11 mouse cellular contexts compared by ENCODE assay signal in the genomic region with DNA sequence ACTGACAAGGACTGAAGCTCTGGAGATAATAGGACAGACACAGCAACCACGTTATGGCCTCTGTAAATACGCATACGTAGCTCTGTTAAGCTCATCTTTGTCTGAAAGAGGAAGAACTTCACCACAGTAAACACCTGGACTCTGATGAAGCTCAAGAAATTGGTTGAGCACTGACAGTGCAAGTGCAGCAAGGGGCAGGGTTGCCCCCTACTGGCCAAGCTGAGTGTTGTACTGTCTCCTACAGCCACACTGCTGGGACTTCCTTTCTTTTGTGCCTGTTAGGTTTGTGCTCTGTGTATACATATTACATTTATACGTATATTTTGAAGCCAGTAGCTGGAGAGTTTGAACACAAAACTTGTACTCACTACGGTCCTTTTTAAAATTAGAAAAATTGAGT. TPM values are rescaled to one million over a fixed set of nuclear protein-coding genes. Genes with fewer than 3 reads are reported as not detected.
A peak's percentile ranks its signal among the peaks of the same experiment; 100 is the strongest.
DNase-seq lines count a peak whose midpoint lies in the region; ATAC-seq and TF ChIP-seq lines count a peak whose summit lies in the region.
"Had no signal": no experiment of that assay in that cellular context is flagged by ENCODE, and none has a peak within 500 bp of the region (broad histone marks: within the 10 kb centered on the region; RNA-seq: fewer than 3 reads in every experiment).

No protein-coding gene starts in this region.

- TF ChIP-seq CTCF in CH12.LX (conservative IDR thresholded peaks at IDR 0.05 in 1 of 2, IDR thresholded peaks at IDR 0.05 in 1 of 2; ENCODE audit: low read depth in 2 of 2, low read length in 2 of 2): peak; percentile 86 to 87

- no peaks in the 10 kb centered on the region for H3K79me2 ChIP-seq in CH12.LX (replicated peaks; ENCODE audit: control insufficient read depth, extremely low read depth, insufficient read depth, poor library complexity, severe bottlenecking)

- ATAC-seq in neural tube, embryonic 11.5 days (ENCODE audit: insufficient read depth, low FRiP score, low TSS enrichment): no peak

- peak; percentile 11 to 37 for DNase-seq in adrenal gland, adult 18-20 months (ENCODE audit: low spot score in 2 of 2)
- no peak for DNase-seq in adrenal gland, postnatal 4 days (ENCODE audit: low spot score in 2 of 2)
- DNase-seq in layer of hippocampus, adult 11-12 months (ENCODE audit: low spot score): peak; percentile 15
- no peak for DNase-seq in layer of hippocampus, adult 9-10 months (ENCODE audit: low spot score)
- peak; percentile 68 for DNase-seq in CH12.LX (ENCODE audit: extremely low read depth)
- DNase-seq in embryo, embryonic 11 days: peak; percentile 35
- DNase-seq in neural tube, embryonic 11.5 days (ENCODE audit: low spot score): peak; percentile 11
- DNase-seq in T-cell, adult 2 months (ENCODE audit: low spot score): no peak

- no peaks in the 10 kb centered on the region for H3K9me3 ChIP-seq in CH12.LX (replicated peaks; ENCODE audit: low read length)
- H3K9me3 ChIP-seq in neural tube, embryonic 11.5 days (ENCODE audit: control insufficient read depth, low read length): no peaks in the 10 kb centered on the region
- H3K9me3 ChIP-seq: heart, embryonic 13.5 days; lung, embryonic 15.5 days had no signal

- TF ChIP-seq POLR2A in CH12.LX (IDR thresholded peaks at IDR 0.05; ENCODE audit: low read depth, low read length): no peak

- no peak for TF ChIP-seq EP300 in CH12.LX (IDR thresholded peaks at IDR 0.05; ENCODE audit: low read length)

- H3K4me2 ChIP-seq in CH12.LX (ENCODE audit: insufficient read depth, low read depth, poor library complexity, severe bottlenecking): no peak overlapping the region
- no peak overlapping the region for H3K4me2 ChIP-seq in neural tube, embryonic 11.5 days (ENCODE audit: low read depth)
- H3K4me2 ChIP-seq: heart, embryonic 13.5 days; lung, embryonic 15.5 days had no signal

- peaks cover 3% of the 10 kb centered on the region for H3K27me3 ChIP-seq in CH12.LX (replicated peaks)
- no peaks in the 10 kb centered on the region for H3K27me3 ChIP-seq in neural tube, embryonic 11.5 days (ENCODE audit: control insufficient read depth, insufficient read depth, low read length)
- H3K27me3 ChIP-seq: heart, embryonic 13.5 days; lung, embryonic 15.5 days had no signal

- H3K4me3 ChIP-seq in CH12.LX (replicated peaks in 1 of 3; ENCODE audit: low read depth in 2 of 3, low read length in 2 of 3, poor library complexity in 1 of 3): no peak overlapping the region
- no peak overlapping the region for H3K4me3 ChIP-seq in neural tube, embryonic 11.5 days (ENCODE audit: low read depth, low read length)
- H3K4me3 ChIP-seq: heart, embryonic 13.5 days; lung, embryonic 15.5 days had no signal

- H3K36me3 ChIP-seq in CH12.LX (replicated peaks in 1 of 2; ENCODE audit: control insufficient read depth in 1 of 2, insufficient read depth in 1 of 2, low read length in 1 of 2): no peaks in the 10 kb centered on the region
- no peaks in the 10 kb centered on the region for H3K36me3 ChIP-seq in neural tube, embryonic 11.5 days (ENCODE audit: control insufficient read depth, insufficient read depth, low read length)
- H3K36me3 ChIP-seq: heart, embryonic 13.5 days; lung, embryonic 15.5 days had no signal

- in situ Hi-C loops in CH12.LX (cut with MboI; ENCODE audit: low pct_ligation_motif_present, low pct_unique_long_range_greater_than_20kb, low sequenced_read_pairs): no loop called here

- peak; percentile 74 for TF ChIP-seq RAD21 in CH12.LX (IDR thresholded peaks at IDR 0.05; ENCODE audit: low read depth, low read length)

- dilution Hi-C loops in CH12.LX (cut with MboI; ENCODE audit: extremely low pct_ligation_motif_present, extremely low pct_unique_long_range_greater_than_20kb, low sequenced_read_pairs): no loop called here

- peaks cover 0 to 3% of the 10 kb centered on the region in 2 experiments; a peak in 1 of 4 replicates for H3K4me1 ChIP-seq in CH12.LX (ENCODE audit: control insufficient read depth in 1 of 2, insufficient read depth in 2 of 2)
- no peaks in the 10 kb centered on the region for H3K4me1 ChIP-seq in neural tube, embryonic 11.5 days (ENCODE audit: control insufficient read depth, insufficient read depth, low read length)
- H3K4me1 ChIP-seq: heart, embryonic 13.5 days; lung, embryonic 15.5 days had no signal

- no peak overlapping the region for H3K9ac ChIP-seq in CH12.LX (ENCODE audit: insufficient read depth, low read depth)
- H3K9ac ChIP-seq in neural tube, embryonic 11.5 days (ENCODE audit: low read length): no peak overlapping the region
- H3K9ac ChIP-seq: heart, embryonic 13.5 days; lung, embryonic 15.5 days had no signal

- WGBS in neural tube, embryonic 11.5 days: 49% methylated on average over 5 of the region's 5 CpGs

- no peak overlapping the region for H3K27ac ChIP-seq in CH12.LX (ENCODE audit: insufficient read depth, low read depth)
- no peak overlapping the region for H3K27ac ChIP-seq in neural tube, embryonic 11.5 days (ENCODE audit: low read depth, low read length)
- H3K27ac ChIP-seq: heart, embryonic 13.5 days; lung, embryonic 15.5 days had no signal

TF ChIP-seq in CH12.LX, 34 proteins besides CTCF, POLR2A, EP300 and RAD21:
- TF ChIP-seq ZC3H11A (IDR thresholded peaks at IDR 0.05; ENCODE audit: low read depth, low read length): no peak
- no peak for TF ChIP-seq CHD1 (IDR thresholded peaks at IDR 0.05; ENCODE audit: low read depth, low read length)
- TF ChIP-seq USF2 (conservative IDR thresholded peaks at IDR 0.05; ENCODE audit: low read depth, low read length): no peak
- no peak for TF ChIP-seq TBP (conservative IDR thresholded peaks at IDR 0.05; ENCODE audit: low read depth, low read length)
- TF ChIP-seq SMC3 (IDR thresholded peaks at IDR 0.05; ENCODE audit: low read depth, low read length): peak; percentile 68
- no peak for TF ChIP-seq ZMIZ1 (IDR thresholded peaks at IDR 0.05; ENCODE audit: low read depth, low read length)
TF ChIP-seq in CH12.LX: peak in this region for 1.

RNA-seq across cellular contexts. Expression of gene Mup21, which starts 26.6 kb away (rescaled TPM):
- not detected for total RNA-seq in adrenal gland, adult 18-20 months (2021)
- total RNA-seq in adrenal gland, postnatal 4 days (2021): not detected
- total RNA-seq in CH12.LX (2012; rRNA removed): not detected in 2 replicates
- not detected in 2 replicates for total RNA-seq in CH12.LX (2014; rRNA removed)
- not detected in 2 replicates for polyA plus RNA-seq in CH12.LX (2012; ENCODE audit: insufficient read length, low read depth)
- polyA plus RNA-seq in neural tube, embryonic 11.5 days (2014; fragmentation: Nextera tagmentation; extraction: Ambion mirVana): not detected in 2 replicates
- polyA plus RNA-seq: heart, embryonic 13.5 days; lung, embryonic 15.5 days; stomach, embryonic 16.5 days had no signal

RNA-seq across cellular contexts. Expression of gene Zfp37, which starts 53.6 kb away (rescaled TPM):
- total RNA-seq in adrenal gland, adult 18-20 months (2021): 1 to 10 TPM; 4.7 to 4.8 TPM
- 10 to 100 TPM; 11.3 to 12.3 TPM for total RNA-seq in adrenal gland, postnatal 4 days (2021)
- not detected in 2 replicates for total RNA-seq in CH12.LX (2012; rRNA removed)
- not detected in 2 replicates for total RNA-seq in CH12.LX (2014; rRNA removed)
- not detected in 2 replicates for polyA plus RNA-seq in CH12.LX (2012; ENCODE audit: insufficient read length, low read depth)
- polyA plus RNA-seq in neural tube, embryonic 11.5 days (2014; fragmentation: Nextera tagmentation; extraction: Ambion mirVana): 28.6 and 29.4 TPM in 2 replicates

Comparison
In these comparisons a context has a peak if more than half of its experiments do, and no peak if none do; other contexts are left out.
1. DNase-seq: peak in adrenal gland, adult 18-20 months (2 of 2), layer of hippocampus, adult 11-12 months (single experiment), CH12.LX (single experiment), embryo, embryonic 11 days (single experiment) and neural tube, embryonic 11.5 days (single experiment); none in adrenal gland, postnatal 4 days (0 of 2), layer of hippocampus, adult 9-10 months (single experiment) and T-cell, adult 2 months (single experiment).
2. RNA of gene Zfp37, which starts 53.6 kb away (total RNA-seq): 11.3 to 12.3 TPM in adrenal gland, postnatal 4 days and 4.7 to 4.8 TPM in adrenal gland, adult 18-20 months; not detected in CH12.LX; every median in the first group is over 4 times any median in the second.